Mouse (Mus musculus): ENCODE data around the gene Lbx2. TPM values are rescaled to one million over a fixed set of nuclear protein-coding genes. Genes with fewer than 3 reads are reported as not detected.

Gene Lbx2
- polyA plus RNA-seq, 1 experiment, result 0.28 TPM

- Histone ChIP-seq H3K4me1 (ENCODE audit: control insufficient read depth, insufficient read depth, low read length) (peaks cover 20% of the 10 kb centered on the region), H3K27me3 (ENCODE audit: control insufficient read depth, insufficient read depth, low read length) (no peaks in the 10 kb centered on the region), H3K27ac (ENCODE audit: insufficient read depth, low read length) (no peak overlapping the region), H3K4me3 (replicated peaks; ENCODE audit: insufficient read depth, low read depth, low read length) (no peak overlapping the region)
- no peak for DNase-seq
- 31% methylated on average over 4 of the region's 4 CpGs for WGBS
- TF ChIP-seq POLR2A (IDR thresholded peaks at IDR 0.05; ENCODE audit: borderline replicate concordance, insufficient read depth, low read length), result no peak
- TF ChIP-seq CTCF (IDR thresholded peaks at IDR 0.05; ENCODE audit: borderline replicate concordance, insufficient read depth, low read depth, low read length), result no peak
Observed at GRCm38 (mm10) chr6:83104158-83104557, 18.0 kb downstream of the Lbx2 start.

GRCm38 (mm10) chr6:83107566-83108400 is 21.6 kb downstream of the Lbx2 start:
- peaks cover 15% of the 10 kb centered on the region for H3K4me1 ChIP-seq (ENCODE audit: control insufficient read depth, insufficient read depth, low read length)
- peak; percentile 62 to 72 for DNase-seq
- H3K27ac ChIP-seq (ENCODE audit: insufficient read depth, low read length), result peak overlapping the region; percentile 83; the same call in 1 of the 2 replicates
- TF ChIP-seq POLR2A (IDR thresholded peaks at IDR 0.05; ENCODE audit: borderline replicate concordance, insufficient read depth, low read length), result no peak
- TF ChIP-seq CTCF (IDR thresholded peaks at IDR 0.05; ENCODE audit: borderline replicate concordance, insufficient read depth, low read depth, low read length), result peak; percentile 70
- peak overlapping the region; percentile 79 for H3K4me3 ChIP-seq (replicated peaks; ENCODE audit: insufficient read depth, low read depth, low read length)
- no peaks in the 10 kb centered on the region for H3K27me3 ChIP-seq (ENCODE audit: control insufficient read depth, insufficient read depth, low read length)
- WGBS, result 24% methylated on average over 13 of the region's 13 CpGs

- H3K27me3 ChIP-seq (ENCODE audit: control insufficient read depth, insufficient read depth, low read length), result no peaks in the 10 kb centered on the region
- WGBS, result under 1% methylated on average over 76 of the region's 76 CpGs
- TF ChIP-seq POLR2A (IDR thresholded peaks at IDR 0.05; ENCODE audit: borderline replicate concordance, insufficient read depth, low read length) (peak; percentile 94), CTCF (IDR thresholded peaks at IDR 0.05; ENCODE audit: borderline replicate concordance, insufficient read depth, low read depth, low read length) (no peak; the same call in 1 of the 2 replicates)
Observed at GRCm38 (mm10) chr6:83108762-83109668, 22.8 kb downstream of the Lbx2 start, which contains the start of gene Mrpl53. Gene Mrpl53, plus strand, starts transcription at chr6:83109040.

GRCm38 (mm10) chr6:83111510-83112136 is 25.5 kb downstream of the Lbx2 start:
- peaks cover 15% of the 10 kb centered on the region for H3K4me1 ChIP-seq (ENCODE audit: control insufficient read depth, insufficient read depth, low read length)
- no peak overlapping the region for H3K27ac ChIP-seq (ENCODE audit: insufficient read depth, low read length)
- no peak for DNase-seq
- no peak overlapping the region for H3K4me3 ChIP-seq (replicated peaks; ENCODE audit: insufficient read depth, low read depth, low read length)
- WGBS, result 89% methylated on average over 4 of the region's 4 CpGs
- TF ChIP-seq CTCF (IDR thresholded peaks at IDR 0.05; ENCODE audit: borderline replicate concordance, insufficient read depth, low read depth, low read length) (no peak), POLR2A (IDR thresholded peaks at IDR 0.05; ENCODE audit: borderline replicate concordance, insufficient read depth, low read length) (no peak)
- H3K27me3 ChIP-seq (ENCODE audit: control insufficient read depth, insufficient read depth, low read length), result no peaks in the 10 kb centered on the region

More at GRCm38 (mm10) chr6:83108762-83109668, 22.8 kb downstream of the Lbx2 start, which contains the start of gene Mrpl53:
- peaks cover 6% of the 10 kb centered on the region; the same call in 1 of the 2 replicates for H3K4me1 ChIP-seq (ENCODE audit: control insufficient read depth, insufficient read depth, low read length)
- H3K27ac ChIP-seq (ENCODE audit: insufficient read depth, low read length), result peak within 1 kb of the TSS; percentile 83
- peak; percentile 84 to 89 for DNase-seq
- peak within 1 kb of the TSS; percentile 79 for H3K4me3 ChIP-seq (replicated peaks; ENCODE audit: insufficient read depth, low read depth, low read length)

- WGBS, result 2% methylated on average over 56 of the region's 58 CpGs
- Histone ChIP-seq H3K4me3 (replicated peaks; ENCODE audit: insufficient read depth, low read depth, low read length) (peak within 1 kb of the TSS; percentile 98), H3K4me1 (ENCODE audit: control insufficient read depth, insufficient read depth, low read length) (peaks cover 14% of the 10 kb centered on the region), H3K27ac (ENCODE audit: insufficient read depth, low read length) (peak within 1 kb of the TSS; percentile 60), H3K27me3 (ENCODE audit: control insufficient read depth, insufficient read depth, low read length) (no peaks in the 10 kb centered on the region)
- DNase-seq, result peak; percentile 93
- TF ChIP-seq POLR2A (IDR thresholded peaks at IDR 0.05; ENCODE audit: borderline replicate concordance, insufficient read depth, low read length), result peak; percentile 94
- TF ChIP-seq CTCF (IDR thresholded peaks at IDR 0.05; ENCODE audit: borderline replicate concordance, insufficient read depth, low read depth, low read length), result peak; percentile 27; the same call in 1 of the 2 replicates
Observed at GRCm38 (mm10) chr6:83115011-83115671, 29.0 kb downstream of the Lbx2 start, which contains the start of gene Mogs. Gene Mogs, plus strand, starts transcription at chr6:83115496.

- Histone ChIP-seq H3K4me1 (ENCODE audit: control insufficient read depth, insufficient read depth, low read length) (peaks cover 15% of the 10 kb centered on the region), H3K27ac (ENCODE audit: insufficient read depth, low read length) (no peak overlapping the region), H3K27me3 (ENCODE audit: control insufficient read depth, insufficient read depth, low read length) (no peaks in the 10 kb centered on the region), H3K4me3 (replicated peaks; ENCODE audit: insufficient read depth, low read depth, low read length) (peak overlapping the region; percentile 98)
- TF ChIP-seq CTCF (IDR thresholded peaks at IDR 0.05; ENCODE audit: borderline replicate concordance, insufficient read depth, low read depth, low read length), result no peak
- no peak for TF ChIP-seq POLR2A (IDR thresholded peaks at IDR 0.05; ENCODE audit: borderline replicate concordance, insufficient read depth, low read length)
- DNase-seq, result peak in 1 of 2 experiments; percentile 38
- under 1% methylated on average over 48 of the region's 48 CpGs for WGBS
Observed at GRCm38 (mm10) chr6:83115682-83116372, 29.7 kb downstream of the Lbx2 start.
